Mouse (Mus musculus) G1E (cell line): ENCODE data around the gene Fpr2.

Source experiments
- CTCF ChIP-seq: IDR thresholded peaks from 2 replicates; pipeline ENCODE4 v1.5.1; 2012; ENCODE audit warnings: low read depth, low read length, inconsistent platforms, mixed read lengths
- GATA1 ChIP-seq: IDR thresholded peaks from 2 replicates; pipeline ENCODE4 v1.6.1; 2012; ENCODE audit warnings: borderline replicate concordance, low read length, inconsistent platforms, mixed read lengths
- POLR2AphosphoS5 ChIP-seq: IDR thresholded peaks from 2 replicates; pipeline ENCODE4 v1.6.1; 2012; ENCODE audit warnings: low read depth, low read length, inconsistent platforms; ENCODE audit not compliant: insufficient replicate concordance

- no peak for TF ChIP-seq CTCF
- no peak for TF ChIP-seq POLR2AphosphoS5
- TF ChIP-seq GATA1 = no peak
These were observed 13.1 kb downstream of the Fpr2 start for GRCm38 (mm10) chr17:17900768-17901167.
